Mouse (Mus musculus) liver, embryonic 18 days (tissue): Measurements from ENCODE around the gene Olfr1120. TPM values are rescaled to one million over a fixed set of nuclear protein-coding genes. Genes with fewer than 3 reads are reported as not detected.

Source experiments
- polyA plus RNA-seq: library from polyadenylated mRNA; depleted of rRNA; stranded (reverse); fragments of >200 nt; gene quantifications from 2 replicates; pipeline ENCODE4 v1.2.3, GENCODE M21; 2012; rRNA removed

The Olfr1120 gene
- not detected in 2 replicates for polyA plus RNA-seq

DNA sequence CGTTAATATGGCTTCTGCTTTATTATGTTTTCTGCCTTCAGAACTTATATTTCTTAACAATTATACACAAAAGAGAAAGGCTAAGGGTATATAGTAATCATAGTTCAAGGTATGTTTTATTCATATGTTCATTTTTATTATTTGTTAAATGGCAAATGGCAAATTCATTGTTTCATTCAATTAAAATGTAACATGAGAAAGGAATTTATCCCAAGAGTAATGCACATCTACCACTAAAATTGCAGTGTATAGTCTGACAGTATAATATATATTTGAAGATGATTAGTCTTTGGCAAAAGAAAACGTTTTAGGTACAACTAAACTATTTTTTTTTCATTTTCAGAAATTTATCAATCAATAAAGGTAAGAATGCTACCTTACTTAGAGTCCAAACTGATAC, at the start of gene Olfr1120:
Gene Olfr1120, plus strand, starts transcription at position 301 of the 400 bp plus-strand sequence.

DNA sequence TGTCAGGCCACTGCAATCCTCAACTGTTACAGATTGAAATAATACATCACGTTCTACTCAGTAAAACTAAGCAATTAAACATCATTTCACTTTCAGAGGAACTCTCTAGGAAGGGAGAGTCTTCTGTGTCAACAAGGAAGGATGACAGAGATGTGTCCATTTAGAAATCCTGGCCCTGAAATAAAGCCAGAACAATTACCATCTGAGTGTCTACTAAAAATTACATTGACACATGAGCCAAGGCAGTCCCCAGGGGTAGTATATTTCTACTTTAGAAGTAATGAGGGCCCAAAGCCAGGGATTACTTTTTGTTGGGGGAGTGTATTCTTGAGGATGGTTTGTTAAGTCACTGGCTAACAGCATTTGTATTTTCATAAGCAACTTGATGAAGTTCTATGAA, 47.3 kb upstream of the Olfr1120 start, which contains the start of gene Olfr1118:
Gene Olfr1118, plus strand, starts transcription at position 301 of the 400 bp plus-strand sequence.

DNA sequence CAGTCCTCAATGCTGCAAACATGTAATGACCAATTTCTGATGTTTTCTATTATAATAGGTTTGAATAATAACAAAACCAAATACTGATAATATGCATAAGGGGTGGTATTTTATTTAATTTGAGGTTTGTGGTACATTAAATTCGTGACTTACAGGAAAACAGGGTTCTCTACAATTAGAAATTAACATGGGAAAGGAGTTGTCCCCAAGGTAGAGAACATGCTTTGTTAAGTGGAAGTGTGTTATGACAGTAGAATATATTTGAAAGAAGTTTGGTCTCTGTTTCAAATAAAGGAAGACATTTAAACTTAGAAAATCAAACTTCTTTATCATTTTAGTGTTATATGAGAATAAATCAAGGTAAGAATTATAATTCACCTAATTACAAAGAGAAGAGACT, 15.0 kb downstream of the Olfr1120 start, which contains the start of gene Olfr1121:
Gene Olfr1121, plus strand, starts transcription at position 301 of the 400 bp plus-strand sequence.

DNA sequence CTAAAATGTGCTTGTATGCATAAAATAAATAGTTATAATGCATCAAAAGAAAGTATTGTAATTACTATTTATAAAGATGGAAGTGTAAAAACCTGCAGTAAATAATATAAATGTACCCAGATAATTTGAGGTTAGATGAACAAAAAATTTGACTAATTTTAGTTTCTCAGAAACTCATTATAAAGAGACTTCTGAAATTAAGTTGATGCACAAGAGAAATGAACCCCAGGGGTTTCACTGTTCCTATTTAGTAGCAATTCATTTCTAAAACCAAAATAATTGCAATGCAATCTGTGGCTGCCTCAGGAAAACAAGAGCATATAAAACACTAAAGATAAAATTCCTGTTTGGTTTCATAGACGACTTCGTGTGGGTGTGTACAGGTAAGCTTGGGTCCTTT, 30.9 kb downstream of the Olfr1120 start, which contains the start of gene Olfr1122:
Gene Olfr1122, plus strand, starts transcription at position 301 of the 400 bp plus-strand sequence.

Other genes starting within 250 kb of the Olfr1120 start
- gene Olfr259, start 240.2 kb upstream of the Olfr1120 start, polyA plus RNA-seq, result not detected in 2 replicates
- gene Olfr1110, start 214.5 kb upstream of the Olfr1120 start, polyA plus RNA-seq, result not detected in 2 replicates
- not detected in 2 replicates for gene Olfr1111, start 202.2 kb upstream of the Olfr1120 start, polyA plus RNA-seq
- gene Olfr1112, start 167.0 kb upstream of the Olfr1120 start, polyA plus RNA-seq, result not detected in 2 replicates
- gene Olfr1113, start 145.8 kb upstream of the Olfr1120 start, polyA plus RNA-seq, result not detected in 2 replicates
- not detected in 2 replicates for gene Olfr1115, start 106.8 kb upstream of the Olfr1120 start, polyA plus RNA-seq
- gene Olfr1116, start 87.3 kb upstream of the Olfr1120 start, polyA plus RNA-seq, result not detected in 2 replicates
- gene Olfr1118, start 47.2 kb upstream of the Olfr1120 start, polyA plus RNA-seq, result not detected in 2 replicates
- gene Olfr1121, start 15.1 kb downstream of the Olfr1120 start, polyA plus RNA-seq, result not detected in 2 replicates
- gene Olfr1122, start 31.0 kb downstream of the Olfr1120 start, polyA plus RNA-seq, result not detected in 2 replicates
- gene Olfr1123, start 61.8 kb downstream of the Olfr1120 start, polyA plus RNA-seq, result not detected in 2 replicates
- not detected in 2 replicates for gene Olfr1124, start 75.5 kb downstream of the Olfr1120 start, polyA plus RNA-seq
- gene Olfr1126, start 99.1 kb downstream of the Olfr1120 start, polyA plus RNA-seq, result not detected in 2 replicates
- not detected in 2 replicates for gene Pramel7, start 142.3 kb downstream of the Olfr1120 start, polyA plus RNA-seq
- not detected in 2 replicates for gene Pramel6, start 151.8 kb downstream of the Olfr1120 start, polyA plus RNA-seq
- not detected in 2 replicates for gene Olfr153, start 177.0 kb downstream of the Olfr1120 start, polyA plus RNA-seq
- gene Olfr1128, start 190.7 kb downstream of the Olfr1120 start, polyA plus RNA-seq, result not detected in 2 replicates
- not detected in 2 replicates for gene Olfr1129, start 219.1 kb downstream of the Olfr1120 start, polyA plus RNA-seq